Mouse (Mus musculus) neural tube, embryonic 11.5 days (tissue): ENCODE measurements around the gene Gm7534. TPM values are rescaled to one million over a fixed set of nuclear protein-coding genes. Genes with fewer than 3 reads are reported as not detected.

Source experiments
- ATAC-seq: fragments of 200-750 bp; cut with Nextera tagmentation; 2 replicates; pipeline ENCODE4 v1.8.0; 2017; ENCODE audit warnings: moderate number of reproducible peaks, mild to moderate bottlenecking, moderate TSS enrichment, moderate library complexity; ENCODE audit not compliant: insufficient read depth, low FRiP score, low TSS enrichment
- DNase-seq: peaks from one replicate; pipeline ENCODE4 v3.0.0-alpha.2; 2015; ENCODE audit warnings: low spot score
- H3K27ac ChIP-seq: fragments of 300-500 bp; sonication (generic); 2 replicates; pipeline ENCODE4 v1.5.1; 2014; ENCODE audit warnings: low read depth, mild to moderate bottlenecking, low read length
- H3K27me3 ChIP-seq: fragments of 300-500 bp; sonication (generic); 2 replicates; pipeline ENCODE4 v1.6.1; 2014; ENCODE audit warnings: mild to moderate bottlenecking, low read length, mixed read lengths; ENCODE audit not compliant: control insufficient read depth, insufficient read depth
- H3K36me3 ChIP-seq: fragments of 300-500 bp; sonication (generic); 2 replicates; pipeline ENCODE4 v1.6.1; 2014; ENCODE audit warnings: mild to moderate bottlenecking, low read length, moderate library complexity, mixed read lengths; ENCODE audit not compliant: control insufficient read depth, insufficient read depth
- H3K4me1 ChIP-seq: fragments of 300-500 bp; sonication (generic); 2 replicates; pipeline ENCODE4 v1.6.1; 2014; ENCODE audit warnings: low read length, mixed read lengths; ENCODE audit not compliant: control insufficient read depth, insufficient read depth
- H3K4me2 ChIP-seq: fragments of 300-500 bp; sonication (generic); 2 replicates; pipeline ENCODE4 v1.6.1; 2014; ENCODE audit warnings: low read depth, mild to moderate bottlenecking, moderate library complexity
- H3K4me3 ChIP-seq: fragments of 300-500 bp; sonication (generic); 2 replicates; pipeline ENCODE4 v1.5.1; 2014; ENCODE audit warnings: low read depth, low read length
- H3K9ac ChIP-seq: fragments of 300-500 bp; sonication (generic); 2 replicates; pipeline ENCODE4 v1.6.1; 2014; ENCODE audit warnings: mild to moderate bottlenecking, low read length
- H3K9me3 ChIP-seq: fragments of 300-500 bp; sonication (generic); 2 replicates; pipeline ENCODE4 v1.6.1; 2016; ENCODE audit warnings: low read length; ENCODE audit not compliant: control insufficient read depth
- WGBS: fragments of 180-500 bp; shearing (Covaris S2); extraction: QIAGEN DNeasy Blood & Tissue Kit; methylation state at CpG from one replicate; pipeline ENCODE4 v1.1.7; 2014; 5-methylcytosine and 5-hydroxymethylcytosine counted together
- polyA plus RNA-seq: library from polyadenylated mRNA; unstranded; fragments of >200 nt; fragmentation: Nextera tagmentation; extraction: Ambion mirVana; gene quantifications from 2 replicates; pipeline ENCODE4 v1.2.1, GENCODE M21; 2014

The Gm7534 gene
- polyA plus RNA-seq, 1 experiment from 2014 or later = not detected

GRCm38 (mm10) chr4:134222793-134223600 lies 20.2 kb upstream of the Gm7534 start:
- Histone ChIP-seq H3K27me3 (no peaks in the 10 kb centered on the region), H3K4me3 (no peak overlapping the region), H3K27ac (no peak overlapping the region), H3K4me2 (no peak overlapping the region), H3K4me1 (no peaks in the 10 kb centered on the region), H3K36me3 (no peaks in the 10 kb centered on the region), H3K9me3 (no peaks in the 10 kb centered on the region), H3K9ac (no peak overlapping the region)
- ATAC-seq (no peak), DNase-seq (no peak)
- 73% methylated on average over 11 of the region's 11 CpGs for WGBS

DNA sequence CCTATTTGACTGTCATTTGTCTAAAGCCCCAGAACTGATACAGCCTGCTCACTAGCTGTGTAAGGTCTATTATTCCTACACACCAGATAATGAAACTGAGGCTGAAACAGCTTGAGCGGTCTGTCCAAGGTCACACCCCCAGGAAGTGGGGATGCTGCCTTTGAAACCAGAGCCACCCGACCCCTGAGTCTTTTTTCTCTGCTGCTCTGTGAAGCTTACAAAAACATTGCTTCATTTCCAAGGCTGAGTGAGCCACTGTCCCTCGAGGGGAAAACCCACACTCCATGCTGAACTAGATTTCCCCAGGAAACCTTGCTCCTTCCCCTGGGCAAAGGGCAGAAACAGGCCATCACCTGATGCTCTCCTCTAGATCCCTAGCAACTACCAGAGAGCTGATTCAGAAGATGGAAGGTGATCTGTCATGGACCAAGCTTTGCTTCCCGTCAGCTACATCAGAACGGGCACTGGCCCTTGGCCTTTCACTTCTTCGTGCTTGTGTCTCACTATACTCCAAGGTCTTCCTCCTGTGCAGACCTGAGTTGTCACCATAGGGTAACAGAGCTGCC lies 3.8 kb upstream of the Gm7534 start:
- no peaks in the 10 kb centered on the region for H3K36me3 ChIP-seq
- H3K9me3 ChIP-seq = no peaks in the 10 kb centered on the region
- ATAC-seq (no peak), DNase-seq (no peak)
- no peak overlapping the region for H3K4me2 ChIP-seq
- H3K4me3 ChIP-seq = no peak overlapping the region
- H3K27ac ChIP-seq = no peak overlapping the region
- no peak overlapping the region for H3K9ac ChIP-seq
- H3K4me1 ChIP-seq = no peaks in the 10 kb centered on the region
- H3K27me3 ChIP-seq = no peaks in the 10 kb centered on the region
- 59% methylated on average over 6 of the region's 6 CpGs for WGBS

DNA sequence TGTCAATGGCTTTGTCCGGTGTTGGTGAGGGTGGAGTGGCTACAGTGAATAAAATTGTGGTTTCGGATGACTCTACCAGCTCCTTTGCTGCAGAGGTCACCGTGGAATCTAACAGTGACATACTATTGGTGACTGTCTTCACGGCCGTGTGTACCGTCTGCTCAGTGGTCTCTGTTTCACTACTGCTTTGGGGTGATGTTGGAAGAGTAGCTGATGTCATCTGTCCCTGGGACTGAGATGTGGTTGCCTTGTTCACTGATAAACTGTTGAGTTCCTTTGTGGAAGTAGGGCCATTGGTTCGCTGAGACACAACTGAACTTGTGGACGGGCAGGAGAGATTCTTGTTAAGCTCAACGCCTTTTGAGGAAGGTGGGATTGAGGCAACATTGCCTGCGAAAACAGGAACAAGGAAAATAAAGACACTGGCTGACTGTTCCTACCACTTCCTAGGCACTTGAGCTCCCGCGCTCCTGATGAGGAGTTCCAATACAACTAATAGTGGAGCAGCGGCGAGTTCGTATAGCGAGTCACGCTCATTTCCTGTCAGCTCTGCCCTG lies 614 bp upstream of the Gm7534 start:
- Histone ChIP-seq H3K36me3 (no peaks in the 10 kb centered on the region), H3K27me3 (no peaks in the 10 kb centered on the region), H3K4me3 (no peak overlapping the region), H3K27ac (no peak overlapping the region), H3K9ac (no peak overlapping the region), H3K4me1 (no peaks in the 10 kb centered on the region), H3K9me3 (no peaks in the 10 kb centered on the region), H3K4me2 (no peak overlapping the region)
- ATAC-seq (no peak), DNase-seq (no peak)
- 89% methylated on average over 17 of the region's 17 CpGs for WGBS

DNA sequence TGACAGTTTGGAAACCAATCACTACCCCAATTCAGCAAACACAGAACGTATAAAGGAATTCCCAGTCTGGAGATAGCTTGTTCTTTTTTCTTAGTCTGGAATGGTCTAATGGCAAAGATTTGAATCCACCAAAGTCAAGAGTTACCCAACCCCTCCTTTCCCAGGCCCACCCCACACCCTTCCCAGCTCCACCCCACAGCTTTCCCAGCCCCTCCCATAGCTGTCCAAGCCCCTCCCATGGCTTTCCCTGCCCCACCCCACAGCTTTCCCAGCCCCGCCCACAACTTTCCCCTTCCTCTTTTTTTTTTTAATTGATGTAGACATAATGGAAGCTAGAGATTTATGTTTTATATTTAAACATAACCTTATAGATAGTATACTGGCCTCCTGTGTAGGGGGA lies 3.4 kb downstream of the Gm7534 start:
- no peak for DNase-seq
- H3K36me3 ChIP-seq = no peaks in the 10 kb centered on the region
- ATAC-seq = no peak
- H3K9ac ChIP-seq = no peak overlapping the region
- H3K9me3 ChIP-seq = no peaks in the 10 kb centered on the region
- no peaks in the 10 kb centered on the region for H3K4me1 ChIP-seq
- no peaks in the 10 kb centered on the region for H3K27me3 ChIP-seq
- H3K4me3 ChIP-seq = no peak overlapping the region
- WGBS = 75% methylated on average over 2 of the region's 2 CpGs
- H3K4me2 ChIP-seq = no peak overlapping the region
- H3K27ac ChIP-seq = no peak overlapping the region

DNA sequence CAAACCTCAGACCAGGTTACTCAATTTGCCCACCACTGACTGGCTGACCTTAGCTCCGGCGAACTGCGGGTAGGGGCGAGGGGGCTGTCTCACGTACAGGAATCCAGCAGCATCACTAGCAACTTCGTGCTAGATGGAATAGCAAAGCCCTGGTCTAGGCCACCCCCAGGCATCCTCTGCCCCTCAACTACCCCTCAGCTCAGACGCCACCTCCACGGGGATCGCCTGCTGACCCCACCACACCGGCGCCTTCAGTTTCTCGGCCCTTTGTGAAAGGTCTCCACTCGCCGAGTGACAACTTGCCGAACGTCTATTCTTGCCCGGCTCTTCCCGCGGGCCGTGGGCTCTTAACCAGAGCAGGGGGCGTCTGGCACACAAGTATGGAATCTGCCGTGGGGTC lies 16.5 kb downstream of the Gm7534 start:
- DNase-seq = no peak

GRCm38 (mm10) chr4:134185569-134185968 lies 17.2 kb downstream of the Gm7534 start:
- no peak for ATAC-seq
- H3K27ac ChIP-seq = no peak overlapping the region

More for the DNA sequence above, 16.5 kb downstream of the Gm7534 start:
- H3K9ac ChIP-seq = peak overlapping the region; percentile 64
- under 1% methylated on average over 22 of the region's 22 CpGs for WGBS
- no peaks in the 10 kb centered on the region; the same call in 1 of the 2 replicates for H3K36me3 ChIP-seq
- no peaks in the 10 kb centered on the region for H3K27me3 ChIP-seq
- 0 out of 2 replicates have a peak, but pooled peaks cover 2% of the 10 kb centered on the region for H3K4me1 ChIP-seq
- H3K4me3 ChIP-seq = peak overlapping the region; percentile 67
- 0 out of 2 replicates have a peak, but pooled peaks have one; percentile 3 for ATAC-seq
- peak overlapping the region; percentile 11; the same call in 1 of the 2 replicates for H3K27ac ChIP-seq
- no peaks in the 10 kb centered on the region for H3K9me3 ChIP-seq
- H3K4me2 ChIP-seq = peak overlapping the region; percentile 82

GRCm38 (mm10) chr4:134183711-134184110 lies 19.1 kb downstream of the Gm7534 start:
- ATAC-seq = no peak
- WGBS = 86% methylated on average over 3 of the region's 3 CpGs

More at GRCm38 (mm10) chr4:134185569-134185968, 17.2 kb downstream of the Gm7534 start:
- Histone ChIP-seq H3K36me3 (no peaks in the 10 kb centered on the region; the same call in 1 of the 2 replicates), H3K9ac (no peak overlapping the region), H3K4me3 (no peak overlapping the region; the same call in 1 of the 2 replicates), H3K9me3 (no peaks in the 10 kb centered on the region), H3K27me3 (no peaks in the 10 kb centered on the region), H3K4me1 (0 out of 2 replicates have a peak, but pooled peaks cover 2% of the 10 kb centered on the region), H3K4me2 (peak overlapping the region; percentile 82)
- no peak for DNase-seq
- 74% methylated on average over 3 of the region's 3 CpGs for WGBS

DNA sequence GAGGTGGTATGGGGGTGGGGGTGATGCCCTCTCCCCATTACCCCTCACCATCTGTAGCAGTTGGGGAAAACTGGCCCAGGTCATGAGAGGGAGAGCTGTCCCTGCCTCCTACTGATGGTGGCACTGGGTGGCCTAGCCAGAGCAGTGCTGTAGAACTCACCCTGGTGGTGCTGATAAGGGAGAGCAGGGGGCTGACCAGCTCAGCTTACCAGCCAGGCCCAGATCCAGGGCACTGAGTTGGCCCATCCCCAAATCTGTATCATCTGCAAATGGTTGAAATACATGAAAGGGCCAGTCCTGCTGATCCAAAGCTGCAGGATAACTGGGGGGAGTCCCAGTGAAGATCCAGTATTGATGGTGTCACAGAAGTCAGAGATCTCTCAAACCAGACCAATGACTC lies 21.0 kb downstream of the Gm7534 start:
- DNase-seq (no peak), ATAC-seq (no peak)
- H3K4me1 ChIP-seq = 0 out of 2 replicates have a peak, but pooled peaks cover 2% of the 10 kb centered on the region
- no peak overlapping the region for H3K4me2 ChIP-seq
- H3K27ac ChIP-seq = no peak overlapping the region
- no peaks in the 10 kb centered on the region for H3K27me3 ChIP-seq
- H3K36me3 ChIP-seq = no peaks in the 10 kb centered on the region; the same call in 1 of the 2 replicates
- H3K4me3 ChIP-seq = no peak overlapping the region
- no peaks in the 10 kb centered on the region for H3K9me3 ChIP-seq
- H3K9ac ChIP-seq = no peak overlapping the region

More at GRCm38 (mm10) chr4:134183711-134184110, 19.1 kb downstream of the Gm7534 start:
- no peak for DNase-seq
- H3K4me1 ChIP-seq = 0 out of 2 replicates have a peak, but pooled peaks cover 2% of the 10 kb centered on the region
- no peak overlapping the region for H3K4me3 ChIP-seq
- H3K4me2 ChIP-seq = no peak overlapping the region
- no peaks in the 10 kb centered on the region; the same call in 1 of the 2 replicates for H3K36me3 ChIP-seq
- no peak overlapping the region for H3K9ac ChIP-seq
- H3K9me3 ChIP-seq = no peaks in the 10 kb centered on the region
- no peak overlapping the region for H3K27ac ChIP-seq
- H3K27me3 ChIP-seq = no peaks in the 10 kb centered on the region
